ENCODE assay signal across 8 mouse cellular contexts in genomic region chr12:111704609-111705008, GRCm38 (mm10). TPM values are rescaled to one million over a fixed set of nuclear protein-coding genes. Genes with fewer than 3 reads are reported as not detected.
DNase-seq lines count a peak whose midpoint lies in the region.

No protein-coding gene starts in this region.

- DNase-seq in adrenal gland, postnatal 10 days = peak; percentile 62
- DNase-seq in adrenal gland, adult 8-10 months = no peak
- DNase-seq in ZHBTc4 (ENCODE audit: low read depth, low spot score) = peak; percentile 85
- DNase-seq in heart, adult 18-20 months = peak; percentile 80 to 90
- DNase-seq in kidney, postnatal 14 days = peak; percentile 47
- peak; percentile 75 for DNase-seq in retina, postnatal 1 day
- DNase-seq in cerebellum, adult 11-12 months = no peak
- DNase-seq in thymus, adult 18-20 months = no peak

RNA-seq across cellular contexts. Expression of gene Bag5, which starts 8.4 kb away (rescaled TPM):
- total RNA-seq in adrenal gland, postnatal 10 days (2021) = 10 to 100 TPM; 32.1 to 35.4 TPM
- total RNA-seq in adrenal gland, adult 8-10 months (2022) = 10 to 100 TPM; 39.2 to 41.7 (median 40.0) TPM
- 10 to 100 TPM; 19.7 to 26.3 TPM for total RNA-seq in heart, adult 18-20 months (2021)

RNA-seq across cellular contexts. Expression of gene Apopt1, which starts 8.5 kb away (rescaled TPM):
- total RNA-seq in adrenal gland, postnatal 10 days (2021) = 10 to 100 TPM; 69.0 to 72.8 TPM
- total RNA-seq in adrenal gland, adult 8-10 months (2022) = 10 to 100 TPM; 65.7 to 82.3 (median 74.3) TPM
- total RNA-seq in heart, adult 18-20 months (2021) = 10 to 100 TPM; 33.9 to 36.8 TPM

RNA-seq across cellular contexts. Expression of gene Trmt61a, which starts 26.7 kb away (rescaled TPM):
- total RNA-seq in adrenal gland, postnatal 10 days (2021) = 10 to 100 TPM in 1 of 2 experiments, 1 to 10 TPM in 1; 9.5 to 11.3 TPM
- total RNA-seq in adrenal gland, adult 8-10 months (2022) = 10 to 100 TPM; 12.8 to 16.6 (median 16.0) TPM
- 1 to 10 TPM; 5.8 to 6.5 TPM for total RNA-seq in heart, adult 18-20 months (2021)

RNA-seq across cellular contexts. Expression of gene Ckb, which starts 32.5 kb away (rescaled TPM):
- total RNA-seq in adrenal gland, postnatal 10 days (2021) = 10 to 100 TPM; 46.2 to 53.1 TPM
- 100 to 1,000 TPM in 1 of 4 experiments, 10 to 100 TPM in 3; 50.3 to 118 (median 79.5) TPM for total RNA-seq in adrenal gland, adult 8-10 months (2022)
- total RNA-seq in heart, adult 18-20 months (2021) = 10 to 100 TPM; 67.8 to 74.5 TPM

RNA-seq across cellular contexts. Expression of gene Klc1, which starts 54.0 kb away (rescaled TPM):
- 100 to 1,000 TPM in 1 of 2 experiments, 10 to 100 TPM in 1; 94.0 to 133 TPM for total RNA-seq in adrenal gland, postnatal 10 days (2021)
- total RNA-seq in adrenal gland, adult 8-10 months (2022) = 100 to 1,000 TPM in 2 of 4 experiments, 10 to 100 TPM in 2; 87.5 to 137 (median 109) TPM
- 10 to 100 TPM; 77.1 to 83.0 TPM for total RNA-seq in heart, adult 18-20 months (2021)

Comparison
In these comparisons a context has a peak if more than half of its experiments do, and no peak if none do; other contexts are left out.
1. DNase-seq: peak in adrenal gland, postnatal 10 days (single experiment), ZHBTc4 (single experiment), heart, adult 18-20 months (2 of 2), kidney, postnatal 14 days (single experiment) and retina, postnatal 1 day (single experiment); none in adrenal gland, adult 8-10 months (single experiment), cerebellum, adult 11-12 months (single experiment) and thymus, adult 18-20 months (0 of 2).